Mouse (Mus musculus) central nervous system, embryonic 14 days (tissue): Measurements from ENCODE around the gene Strap. TPM values are rescaled to one million over a fixed set of nuclear protein-coding genes. Genes with fewer than 3 reads are reported as not detected.

ENCODE experiments used
- polyA plus RNA-seq: library from polyadenylated mRNA; depleted of rRNA; stranded (reverse); fragments of >200 nt; gene quantifications from 2 replicates; pipeline ENCODE4 v1.2.3, GENCODE M21; 2012; rRNA removed

Strap gene
- polyA plus RNA-seq = 73.8 and 80.4 TPM in 2 replicates

GRCm38 (mm10) chr6:137734846-137735609, at the start of gene Strap:
Strap (plus strand) TSS chr6:137735078.

GRCm38 (mm10) chr6:137754056-137754856, 19.4 kb downstream of the Strap start, which contains the start of gene Dera:
Dera (plus strand) TSS chr6:137754546.

Other genes with a start within 250 kb of the Strap start
- 6.3 and 8.3 TPM in 2 replicates for gene Eps8, start 80.2 kb upstream of the Strap start, polyA plus RNA-seq
- gene Dera, start 19.5 kb downstream of the Strap start, polyA plus RNA-seq = 7.5 and 9.5 TPM in 2 replicates